Mouse (Mus musculus) cerebellum, adult 2 months (tissue): ENCODE measurements around the gene Mast4. TPM values are rescaled to one million over a fixed set of nuclear protein-coding genes. Genes with fewer than 3 reads are reported as not detected.

Source experiments
- DNase-seq, 2 experiments: peaks; one replicate each; pipeline ENCODE4 v3.0.0; 2021
- H3K27ac ChIP-seq: fragments of 200-500 bp; 2 replicates; pipeline ENCODE4 v1.5.1; 2012; ENCODE audit warnings: low read length, control low read depth, inconsistent platforms; ENCODE audit not compliant: insufficient read depth
- H3K27me3 ChIP-seq: fragments of 200-500 bp; 2 replicates; pipeline ENCODE4 v1.6.1; 2012; ENCODE audit warnings: inconsistent platforms, mild to moderate bottlenecking, low read length, moderate library complexity; ENCODE audit not compliant: control insufficient read depth, insufficient read depth
- H3K4me1 ChIP-seq: fragments of 200-500 bp; 2 replicates; pipeline ENCODE4 v1.6.1; 2011; ENCODE audit warnings: low read length; ENCODE audit not compliant: control insufficient read depth, insufficient read depth
- H3K4me3 ChIP-seq: fragments of 200-500 bp; replicated peaks from 2 replicates; pipeline ENCODE3; 2011; ENCODE audit warnings: mild to moderate bottlenecking, low read depth, low read length, control low read depth; ENCODE audit not compliant: insufficient read depth
- CTCF ChIP-seq: fragments of 200-500 bp; IDR thresholded peaks from 2 replicates; pipeline ENCODE4 v1.5.1; 2011; ENCODE audit warnings: low read depth, mild to moderate bottlenecking, control low read depth, low read length, moderate library complexity, borderline replicate concordance; ENCODE audit not compliant: insufficient read depth
- POLR2A ChIP-seq: fragments of 200-500 bp; IDR thresholded peaks from 2 replicates; pipeline ENCODE4 v1.6.1; 2011; ENCODE audit warnings: low read length, control low read depth, borderline replicate concordance; ENCODE audit not compliant: insufficient read depth
- WGBS: fragments of 180-500 bp; shearing (Covaris S2); methylation state at CpG from one replicate; pipeline ENCODE4 v1.1.7; 2018; 5-methylcytosine and 5-hydroxymethylcytosine counted together
- polyA plus RNA-seq: library from polyadenylated mRNA; depleted of rRNA; stranded (reverse); fragments of >200 nt; gene quantifications from 2 replicates; pipeline ENCODE4 v1.2.3, GENCODE M21; 2012

Mast4 gene
- polyA plus RNA-seq, 1 experiment: 21.2 TPM

GRCm38 (mm10) chr13:102933702-102934101, 400.6 kb downstream of the Mast4 start:
- DNase-seq: peak; percentile 33 to 65
- TF ChIP-seq CTCF: no peak
- no peak for TF ChIP-seq POLR2A
- WGBS: 19% methylated on average over 5 of the region's 5 CpGs
- Histone ChIP-seq H3K27me3 (no peaks in the 10 kb centered on the region), H3K4me1 (no peaks in the 10 kb centered on the region), H3K27ac (no peak overlapping the region), H3K4me3 (no peak overlapping the region)

GRCm38 (mm10) chr13:102932434-102932833, 401.9 kb downstream of the Mast4 start:
- Histone ChIP-seq H3K4me1 (no peaks in the 10 kb centered on the region), H3K27me3 (no peaks in the 10 kb centered on the region), H3K4me3 (no peak overlapping the region), H3K27ac (no peak overlapping the region)
- TF ChIP-seq POLR2A (no peak), CTCF (no peak)
- 63% methylated on average over 9 of the region's 9 CpGs for WGBS
- no peak for DNase-seq

DNA sequence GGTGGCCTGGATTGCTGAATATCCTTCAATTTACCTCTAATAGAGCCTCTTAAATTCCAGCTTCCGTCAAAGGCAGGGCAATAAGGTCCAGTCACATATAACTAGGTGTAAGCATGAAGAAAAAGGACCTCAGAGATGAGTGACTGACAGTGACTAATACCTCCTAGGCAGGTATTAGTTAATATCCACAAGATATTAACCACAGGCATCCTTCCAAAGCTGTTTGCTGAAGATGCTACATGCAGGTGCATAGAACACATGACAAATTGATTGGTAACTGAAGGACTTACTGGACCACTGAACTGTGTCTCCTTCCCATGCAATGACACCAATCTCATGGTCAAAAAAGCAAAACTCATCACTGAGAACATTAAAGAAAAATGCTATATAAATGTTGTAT, 402.3 kb downstream of the Mast4 start:
- 95% methylated on average over 1 of the region's 1 CpGs for WGBS
- no peaks in the 10 kb centered on the region for H3K27me3 ChIP-seq
- H3K27ac ChIP-seq: no peak overlapping the region
- no peak for TF ChIP-seq CTCF
- TF ChIP-seq POLR2A: no peak
- DNase-seq: no peak
- no peak overlapping the region for H3K4me3 ChIP-seq
- H3K4me1 ChIP-seq: no peaks in the 10 kb centered on the region

DNA sequence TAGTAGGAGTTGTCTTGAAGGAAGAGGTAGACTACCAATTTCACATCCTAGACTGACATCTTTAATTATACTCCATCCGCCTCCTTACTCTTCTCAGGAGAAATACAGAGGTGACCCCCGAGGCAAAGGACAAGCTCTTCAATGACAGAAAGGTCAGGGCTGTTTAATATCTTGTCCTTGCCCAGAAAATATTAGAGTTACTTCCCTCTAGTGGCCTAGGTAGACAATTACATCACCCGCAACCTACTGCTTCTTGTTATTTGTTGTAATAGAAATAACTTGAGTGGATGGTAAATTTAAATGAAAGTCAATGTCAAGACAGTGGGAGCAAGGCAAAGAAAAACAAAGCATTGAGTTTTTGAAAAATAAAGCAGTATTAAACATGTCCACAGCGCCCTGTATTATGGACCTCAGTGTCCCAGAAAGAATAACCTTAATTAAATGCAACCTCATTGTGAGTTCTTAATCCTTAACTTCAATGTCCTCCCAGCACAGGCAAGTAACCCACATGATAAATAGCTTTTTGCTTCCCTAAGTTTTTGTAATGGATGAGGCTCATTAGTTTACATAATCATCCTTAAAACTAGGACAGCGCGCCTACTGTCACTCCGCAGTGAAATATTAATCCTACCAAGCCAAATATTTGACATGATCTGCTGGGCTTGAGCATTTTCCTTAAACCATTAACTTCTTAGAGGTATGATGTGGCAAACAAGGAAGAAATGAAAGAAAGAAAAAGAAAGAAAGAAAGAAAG, 408.3 kb downstream of the Mast4 start:
- Histone ChIP-seq H3K27ac (no peak overlapping the region), H3K4me3 (no peak overlapping the region), H3K4me1 (no peaks in the 10 kb centered on the region), H3K27me3 (no peaks in the 10 kb centered on the region; the same call in 1 of the 2 replicates)
- DNase-seq: no peak
- TF ChIP-seq POLR2A (no peak), CTCF (no peak)
- 87% methylated on average over 7 of the region's 7 CpGs for WGBS

DNA sequence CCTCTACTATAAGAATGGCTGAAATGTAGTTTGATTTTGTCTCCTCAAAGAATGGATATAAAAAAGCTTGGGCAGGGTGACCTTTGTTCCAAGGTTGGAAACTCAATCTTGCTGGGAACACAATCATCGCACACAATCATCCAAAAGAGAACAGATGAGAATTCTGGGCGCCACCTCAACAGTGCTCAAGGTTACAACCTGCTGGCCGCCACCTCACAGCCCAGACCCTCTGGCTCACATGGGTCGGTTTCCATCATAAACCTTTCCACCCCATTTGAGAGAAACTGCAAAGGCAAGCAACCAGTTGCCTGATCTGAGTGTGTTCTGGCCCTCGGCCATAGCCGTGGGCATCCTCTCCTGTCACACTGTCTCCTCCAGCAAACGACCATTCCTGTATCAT, 414.6 kb downstream of the Mast4 start:
- Histone ChIP-seq H3K27ac (no peak overlapping the region), H3K27me3 (no peaks in the 10 kb centered on the region), H3K4me1 (no peaks in the 10 kb centered on the region), H3K4me3 (no peak overlapping the region)
- TF ChIP-seq POLR2A: no peak
- TF ChIP-seq CTCF: no peak
- WGBS: 63% methylated on average over 7 of the region's 7 CpGs
- DNase-seq: no peak

DNA sequence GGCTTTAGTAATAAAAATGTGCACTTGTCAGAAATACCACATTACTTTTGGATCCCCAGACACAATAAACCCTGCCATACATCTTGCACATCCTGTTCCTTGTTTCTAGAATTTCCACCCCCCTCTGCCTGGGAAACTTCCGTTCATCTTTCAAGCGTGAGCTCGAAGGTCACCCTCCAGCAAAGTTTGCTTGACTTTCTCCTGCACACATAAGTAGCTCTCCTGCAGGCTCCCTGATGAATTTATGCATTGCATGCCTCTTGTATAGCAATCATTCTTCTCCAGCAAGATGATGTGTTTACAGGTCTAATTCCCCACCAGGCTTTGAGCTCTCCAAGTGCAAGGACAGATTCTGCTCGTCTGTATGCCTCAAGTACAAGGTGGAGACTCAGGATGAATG, 415.7 kb downstream of the Mast4 start:
- H3K4me3 ChIP-seq: no peak overlapping the region
- WGBS: 46% methylated on average over 4 of the region's 4 CpGs
- no peaks in the 10 kb centered on the region for H3K27me3 ChIP-seq
- no peaks in the 10 kb centered on the region for H3K4me1 ChIP-seq
- TF ChIP-seq POLR2A (no peak), CTCF (no peak)
- H3K27ac ChIP-seq: no peak overlapping the region
- DNase-seq: no peak

DNA sequence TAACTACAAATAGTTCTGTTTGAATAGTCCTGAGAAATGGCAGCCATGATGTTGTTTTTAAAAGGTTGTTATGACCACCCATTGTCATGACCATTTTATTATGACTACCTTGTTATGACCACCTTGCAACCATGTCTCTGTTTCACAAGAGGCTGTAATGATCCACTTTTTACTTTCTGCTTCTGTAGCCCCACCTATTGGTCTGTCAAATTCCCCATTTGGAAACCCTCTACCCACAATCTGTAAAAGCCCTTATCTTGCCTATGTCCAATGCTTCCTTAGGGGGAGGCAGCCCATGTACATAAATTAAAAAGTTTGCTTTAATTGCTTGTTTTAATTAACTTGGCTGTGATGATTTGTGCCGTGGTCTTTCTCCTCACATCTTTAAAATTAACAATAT, 419.0 kb downstream of the Mast4 start:
- TF ChIP-seq CTCF (no peak), POLR2A (no peak)
- no peaks in the 10 kb centered on the region for H3K27me3 ChIP-seq
- no peak overlapping the region for H3K4me3 ChIP-seq
- no peak overlapping the region for H3K27ac ChIP-seq
- no peaks in the 10 kb centered on the region for H3K4me1 ChIP-seq
- DNase-seq: no peak
- 89% methylated on average over 1 of the region's 1 CpGs for WGBS

DNA sequence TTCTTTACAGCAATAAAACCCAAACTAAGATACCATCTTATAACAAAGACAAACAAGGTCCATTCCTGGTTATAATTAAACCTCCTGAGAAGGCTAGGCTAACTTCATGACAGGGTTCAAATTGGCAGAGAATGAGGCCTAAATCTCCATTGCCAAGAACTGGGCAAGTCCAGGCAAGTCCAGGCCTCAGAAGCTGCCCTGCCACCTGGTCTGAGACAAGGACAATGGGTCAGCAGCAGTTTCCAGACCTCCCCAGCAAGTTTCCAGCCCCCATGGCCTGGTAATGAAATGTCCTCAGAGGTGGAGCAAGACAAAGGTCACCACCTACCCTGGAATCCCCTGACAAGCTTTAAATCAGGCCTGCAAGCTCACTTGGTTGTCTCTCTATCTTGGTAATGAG, 419.5 kb downstream of the Mast4 start:
- Histone ChIP-seq H3K27me3 (no peaks in the 10 kb centered on the region), H3K4me3 (no peak overlapping the region), H3K4me1 (no peaks in the 10 kb centered on the region), H3K27ac (no peak overlapping the region)
- DNase-seq: no peak
- no peak for TF ChIP-seq POLR2A
- TF ChIP-seq CTCF: no peak

GRCm38 (mm10) chr13:102913919-102914318, 420.4 kb downstream of the Mast4 start:
- no peaks in the 10 kb centered on the region for H3K27me3 ChIP-seq
- H3K27ac ChIP-seq: no peak overlapping the region
- WGBS: 54% methylated on average over 2 of the region's 2 CpGs
- H3K4me3 ChIP-seq: no peak overlapping the region
- TF ChIP-seq CTCF (no peak), POLR2A (no peak)
- DNase-seq: no peak
- H3K4me1 ChIP-seq: no peaks in the 10 kb centered on the region
